Mouse (Mus musculus) erythroblast, adult 5-6 weeks (primary cell): ENCODE measurements around the gene Grip2. TPM values are rescaled to one million over a fixed set of nuclear protein-coding genes. Genes with fewer than 3 reads are reported as not detected.

Experiments
- ATAC-seq: replicated peaks from 2 replicates; pipeline ENCODE4 v1.8.0; 2016; ENCODE audit warnings: moderate number of reproducible peaks, mild to moderate bottlenecking, moderate TSS enrichment, inconsistent platforms; ENCODE audit not compliant: poor library complexity, low FRiP score, severe bottlenecking
- total RNA-seq, 2 experiments: library from RNA; stranded (forward) in 1 of 2; stranded (reverse) in 1 of 2; fragments of 150-400 nt in 1 of 2; fragments of 200-764, 138-1000 nt in 1 of 2; gene quantifications; 2 replicates each; pipeline versions ENCODE4 v1.2.3 to v1.2.4; 2015 to 2017; ENCODE audit warnings: low replicate concordance in 2 of 2

Grip2 gene
- total RNA-seq (2015; ENCODE audit: low replicate concordance) (not detected in 2 replicates), total RNA-seq (2017; ENCODE audit: low replicate concordance) (not detected in 2 replicates)

DNA sequence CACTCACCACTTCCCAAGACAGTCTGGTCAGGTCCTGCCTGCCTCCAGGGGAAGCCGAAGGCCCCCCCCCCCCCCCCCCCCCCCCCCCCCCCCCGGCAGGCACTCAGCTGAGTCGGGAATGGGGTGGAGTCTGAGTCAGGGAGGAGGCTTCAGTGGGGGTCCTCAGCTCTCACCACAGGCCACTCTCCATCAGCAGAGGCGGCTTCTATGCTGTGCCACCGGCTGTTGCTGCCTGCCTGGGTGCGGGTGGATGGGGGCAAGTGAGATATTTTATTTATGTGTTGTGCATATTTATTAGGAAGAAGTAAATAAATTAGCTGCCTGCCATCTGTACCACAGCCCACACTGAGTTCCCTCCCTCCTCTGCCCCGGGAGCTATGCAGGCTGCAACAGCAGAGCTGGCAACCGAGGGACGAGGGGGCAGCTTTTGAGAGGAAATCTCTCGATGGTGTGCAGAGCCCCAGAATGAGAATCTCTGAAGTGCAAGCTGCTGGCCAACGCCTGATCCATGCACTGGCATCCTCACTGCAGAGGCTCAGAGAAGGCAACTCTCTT, at the start of gene Grip2:
TSS of gene Grip2 (minus strand) at position 235 of the 555 bp plus-strand sequence.
- no peak for ATAC-seq

DNA sequence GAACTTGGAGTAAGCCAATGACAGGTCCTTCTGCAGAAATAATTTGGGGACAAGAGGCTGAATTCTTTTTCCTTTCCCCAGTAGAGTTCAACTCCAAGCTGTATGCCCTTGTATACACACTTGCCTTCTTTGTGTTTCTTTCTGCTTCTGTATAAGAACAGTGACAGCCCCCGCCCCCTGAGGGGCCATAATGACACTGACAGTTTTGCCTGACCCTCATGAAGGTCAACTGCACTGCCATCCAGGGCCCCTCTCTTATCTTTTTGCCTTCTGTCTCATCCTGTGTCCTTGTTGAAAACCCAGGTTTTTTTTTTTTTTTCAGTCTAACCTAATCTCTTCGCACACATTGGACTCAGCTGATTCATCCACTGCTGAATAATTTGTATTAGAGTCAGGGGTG, 45.7 kb upstream of the Grip2 start:
- ATAC-seq: no peak

DNA sequence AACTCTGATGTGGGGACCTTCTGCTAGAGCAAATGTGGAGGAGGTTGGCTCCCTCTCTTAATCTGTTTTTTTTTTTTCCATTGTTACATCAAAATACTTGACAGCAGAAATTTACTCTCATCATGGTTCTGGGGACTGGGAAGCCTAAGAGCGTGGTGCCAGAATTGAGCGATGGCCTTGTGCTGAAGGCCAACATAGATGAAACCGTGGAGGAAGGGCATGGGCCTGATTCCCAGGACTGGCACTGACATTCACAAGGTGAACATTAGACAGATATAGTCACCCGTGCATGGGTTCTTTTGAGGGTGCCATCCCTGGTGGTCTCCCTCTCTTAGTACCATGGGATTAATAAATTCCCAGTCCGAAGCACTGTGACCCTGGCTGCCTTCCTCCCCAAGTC, 41.0 kb upstream of the Grip2 start:
- no peak for ATAC-seq

DNA sequence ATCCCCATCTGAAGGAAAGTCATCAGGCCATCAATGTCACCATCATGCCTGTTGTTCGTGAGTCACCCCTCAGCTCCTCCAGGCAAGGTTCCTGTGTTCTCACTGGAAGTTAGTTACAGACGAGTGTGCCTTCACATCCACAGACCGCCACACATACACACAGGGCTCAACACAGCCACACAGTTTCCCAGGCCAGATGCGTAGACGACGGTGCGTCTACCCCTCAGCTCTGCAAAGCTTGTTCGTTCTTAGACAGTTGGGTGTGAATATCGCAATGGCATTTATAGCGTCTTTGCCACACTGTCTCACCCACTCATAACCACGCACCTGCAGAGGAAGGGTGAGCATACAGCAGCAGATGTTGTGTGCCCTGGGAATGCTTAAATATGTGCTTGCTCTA, 38.6 kb upstream of the Grip2 start:
- ATAC-seq: no peak

DNA sequence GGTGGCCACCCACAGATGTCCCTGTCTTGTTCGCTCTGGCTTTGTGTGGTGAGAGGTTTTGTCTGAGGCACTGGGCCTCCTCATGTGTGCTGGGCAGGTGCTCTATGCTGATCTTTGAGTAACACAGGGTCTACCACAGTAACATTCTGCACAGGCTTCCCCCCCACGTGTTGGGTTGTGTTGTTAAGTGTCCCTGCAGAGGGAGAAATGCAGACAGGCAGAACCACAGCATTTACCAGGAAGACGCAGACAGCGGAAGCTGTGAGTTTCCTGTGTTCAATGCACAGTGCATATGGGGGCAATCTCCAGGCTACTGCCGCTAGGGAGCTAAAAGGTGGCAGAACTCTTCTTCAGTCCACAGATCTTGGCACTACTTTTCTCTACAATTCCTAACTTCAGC, 37.5 kb upstream of the Grip2 start:
- no peak for ATAC-seq

DNA sequence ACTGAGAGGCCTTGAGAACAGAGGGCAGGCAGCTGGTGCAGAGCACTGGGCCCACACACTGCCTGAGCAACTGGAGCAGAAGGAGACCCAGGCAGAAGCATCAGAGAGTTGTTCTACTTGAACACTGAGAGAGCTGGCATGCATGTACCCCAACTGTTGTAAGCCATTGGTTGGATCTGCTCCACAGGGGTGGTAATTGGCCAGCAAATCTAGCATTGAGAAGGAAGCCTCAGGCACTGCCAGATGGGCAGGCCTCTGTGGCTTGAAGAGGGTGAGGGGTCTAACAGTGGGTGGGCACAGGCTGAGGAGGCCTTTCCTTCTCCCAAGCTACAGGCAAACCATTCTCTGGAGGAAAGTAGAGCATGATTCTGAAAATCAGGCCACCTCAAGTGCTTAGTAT, 35.8 kb upstream of the Grip2 start:
- no peak for ATAC-seq

DNA sequence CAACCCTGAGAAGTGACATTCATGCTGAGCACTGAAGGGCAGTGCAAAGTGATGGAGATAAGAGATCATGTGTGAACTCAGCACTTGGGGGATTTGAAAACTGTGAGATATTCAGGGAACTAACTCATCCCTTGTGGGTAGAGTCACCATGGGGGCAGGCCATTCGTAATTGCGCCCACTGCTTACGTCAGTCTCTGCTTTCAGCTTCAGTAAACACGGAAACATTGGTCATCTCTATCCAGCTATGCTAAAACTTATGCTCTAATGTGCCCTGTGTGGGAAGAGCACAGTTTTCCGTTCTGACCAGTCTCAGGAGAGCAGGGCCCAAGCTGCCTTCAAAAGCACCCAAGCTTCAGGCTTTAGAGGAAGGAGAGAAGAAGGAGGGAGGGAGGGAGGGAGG, 31.3 kb upstream of the Grip2 start:
- ATAC-seq: no peak

DNA sequence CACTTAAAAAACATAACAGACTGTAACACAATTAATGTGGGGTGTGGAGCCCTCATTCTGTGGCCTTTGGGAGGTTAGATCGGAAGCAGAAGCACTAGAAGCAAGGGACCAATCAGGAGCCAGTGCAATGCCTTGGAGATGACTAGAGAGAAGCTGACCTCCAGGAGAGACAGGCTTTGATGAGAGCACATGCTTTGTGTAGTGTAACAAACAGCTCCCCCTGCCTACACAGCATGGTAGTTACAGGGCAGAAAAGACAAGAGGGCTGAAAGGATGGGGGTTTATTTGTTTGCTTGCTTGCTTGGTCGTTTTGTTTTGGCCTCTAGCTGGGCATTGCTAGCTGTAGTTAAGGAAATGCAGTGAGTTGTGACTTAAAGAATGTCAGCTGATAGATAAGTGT, 25.5 kb upstream of the Grip2 start:
- ATAC-seq: no peak

DNA sequence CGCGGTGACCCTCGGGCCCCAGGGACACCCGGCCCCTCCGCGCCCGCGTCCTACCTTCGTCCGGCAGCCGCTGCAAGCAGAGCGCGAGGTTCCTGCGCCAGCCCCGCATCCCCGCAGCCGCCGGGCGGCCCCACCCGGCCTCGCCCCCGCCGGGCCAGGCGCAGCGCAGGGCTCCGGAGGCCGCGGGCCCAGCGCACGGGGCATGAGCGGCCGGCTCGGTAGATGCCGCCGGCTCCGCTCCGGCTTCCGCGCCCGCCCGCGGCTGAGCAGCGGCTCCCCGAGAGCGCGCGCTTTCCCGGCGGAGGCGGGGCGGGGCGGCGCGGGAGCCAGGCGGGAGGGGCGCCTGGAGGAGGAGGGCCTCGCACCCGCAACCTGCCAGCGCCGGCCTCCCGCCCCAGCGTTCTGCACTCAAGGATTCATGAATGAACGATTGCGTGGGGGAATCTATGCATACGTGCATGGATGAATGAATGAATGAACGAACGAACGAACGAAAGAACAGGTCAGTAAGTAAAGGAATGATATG, 16.6 kb upstream of the Grip2 start:
- ATAC-seq: no peak

DNA sequence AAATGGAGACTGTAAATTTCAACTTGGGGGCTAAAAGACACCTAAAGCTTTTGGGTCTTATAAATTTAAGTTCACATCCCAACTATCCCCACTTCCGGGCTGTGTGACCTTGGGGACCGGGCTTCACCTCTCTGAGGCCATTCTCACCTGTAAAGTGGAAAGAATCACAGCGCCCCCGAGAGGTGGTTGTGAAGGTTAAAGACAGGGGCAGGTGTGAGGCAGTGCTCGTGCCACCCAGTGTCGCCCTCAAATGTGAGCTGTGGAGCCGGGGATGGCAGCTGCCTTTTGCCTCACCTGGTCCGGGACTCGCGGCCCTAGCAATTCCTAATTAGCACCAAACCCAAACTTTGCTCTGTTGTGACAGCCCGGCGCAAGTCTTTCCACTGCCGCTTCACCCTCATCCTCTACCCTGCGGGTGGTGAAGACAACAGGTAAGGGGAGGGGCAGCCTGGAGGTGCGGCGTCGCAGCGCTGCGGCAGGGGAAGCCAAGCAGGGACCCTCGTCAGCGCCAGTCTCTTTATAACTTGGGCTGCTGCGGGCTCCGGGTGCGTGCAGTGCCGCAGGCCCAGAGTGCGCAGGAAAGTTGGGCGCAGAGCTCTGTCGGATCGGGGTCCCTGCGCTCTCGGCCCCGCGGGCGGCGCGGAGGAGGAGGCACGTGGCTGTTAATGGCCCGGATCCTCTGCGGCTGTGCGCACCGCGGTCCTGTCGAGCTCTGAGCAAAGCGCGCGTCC, 16.0 kb upstream of the Grip2 start:
- no peak for ATAC-seq

DNA sequence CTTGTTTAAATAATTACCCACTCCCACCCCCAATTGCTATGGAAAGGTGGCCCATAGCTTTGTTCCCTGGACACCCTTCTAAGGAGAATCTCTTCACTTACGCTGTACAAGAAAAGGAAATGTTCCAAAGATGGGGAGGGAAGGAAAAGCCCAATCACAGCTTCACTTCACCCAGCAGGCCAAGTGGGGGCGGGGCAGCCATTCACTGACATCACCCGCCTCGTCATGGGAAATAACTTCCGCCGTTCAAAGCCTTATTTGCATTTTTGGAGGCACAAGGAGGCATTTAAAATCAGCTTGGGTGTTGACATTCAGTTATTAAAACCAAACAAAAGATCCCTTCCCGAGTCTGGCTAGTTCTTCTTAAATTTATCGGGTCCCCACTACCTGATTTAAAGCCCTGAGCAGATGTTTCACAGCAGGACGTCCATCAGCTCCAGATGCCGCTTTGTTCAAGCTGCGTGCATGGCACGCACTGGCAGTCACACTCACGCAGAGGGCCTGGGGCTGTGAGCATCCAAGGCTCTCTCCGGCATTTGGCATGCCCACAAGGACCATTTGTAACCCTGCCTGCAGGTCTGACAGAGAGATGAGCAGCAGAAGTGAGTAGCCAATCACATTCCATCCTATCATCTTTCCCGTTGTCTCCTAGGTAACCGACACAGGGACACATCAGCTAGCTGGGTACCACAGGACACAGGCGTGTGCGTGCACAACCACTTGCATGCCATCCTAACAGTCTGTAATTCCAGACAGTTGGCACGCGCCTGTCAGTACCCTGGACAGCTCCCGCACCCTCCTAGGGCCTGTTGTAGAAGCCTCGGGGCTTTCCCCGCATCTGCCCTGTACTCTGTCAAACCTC, 12.2 kb upstream of the Grip2 start:
- no peak for ATAC-seq

DNA sequence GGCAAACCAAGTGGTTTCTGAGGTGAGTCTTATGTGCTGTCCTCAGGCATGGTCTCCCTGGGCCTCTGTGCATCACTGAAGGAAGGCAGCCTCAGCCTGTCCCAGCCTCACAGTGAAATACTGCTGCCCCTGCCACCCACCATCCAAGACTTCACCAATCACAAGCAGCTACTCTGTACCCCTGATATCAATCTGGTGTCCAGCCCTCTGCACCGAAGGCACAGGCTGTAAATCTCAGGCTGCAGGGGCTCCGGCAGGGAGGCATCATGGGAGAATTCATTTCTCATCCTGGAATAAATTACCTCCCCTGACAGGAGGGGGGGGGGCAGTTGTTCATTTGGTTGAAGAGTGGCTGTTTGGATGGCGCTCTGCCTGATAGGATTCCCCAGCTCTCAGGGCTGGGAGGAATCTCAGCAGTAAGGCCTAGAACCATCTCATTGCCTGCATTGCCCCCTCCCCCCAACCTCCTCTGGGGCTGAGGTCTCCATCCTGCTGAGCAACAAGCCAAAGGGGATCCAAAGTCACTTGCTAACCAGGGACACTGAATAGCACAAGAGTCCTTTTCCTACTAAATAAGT, 5.9 kb upstream of the Grip2 start:
- no peak for ATAC-seq

DNA sequence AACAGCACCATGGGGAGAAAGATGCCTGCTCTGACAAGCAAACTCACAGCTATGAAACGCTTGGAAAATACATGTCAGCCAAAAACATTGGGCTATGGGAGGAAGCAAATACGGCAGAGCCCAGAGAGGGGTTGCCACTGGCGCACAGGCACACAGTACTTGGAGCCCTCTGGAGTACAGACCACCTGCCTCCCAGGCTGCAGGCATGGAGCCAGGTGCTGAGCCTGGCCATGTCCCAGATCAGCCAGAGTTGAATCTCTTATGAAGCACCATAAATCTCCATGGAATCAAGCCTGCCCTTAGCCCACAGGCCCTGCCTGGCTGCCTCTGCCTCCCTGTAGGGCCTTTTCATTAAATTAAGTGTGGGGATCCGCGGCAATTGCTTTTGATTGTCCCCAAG, 876 bp upstream of the Grip2 start:
- no peak for ATAC-seq

DNA sequence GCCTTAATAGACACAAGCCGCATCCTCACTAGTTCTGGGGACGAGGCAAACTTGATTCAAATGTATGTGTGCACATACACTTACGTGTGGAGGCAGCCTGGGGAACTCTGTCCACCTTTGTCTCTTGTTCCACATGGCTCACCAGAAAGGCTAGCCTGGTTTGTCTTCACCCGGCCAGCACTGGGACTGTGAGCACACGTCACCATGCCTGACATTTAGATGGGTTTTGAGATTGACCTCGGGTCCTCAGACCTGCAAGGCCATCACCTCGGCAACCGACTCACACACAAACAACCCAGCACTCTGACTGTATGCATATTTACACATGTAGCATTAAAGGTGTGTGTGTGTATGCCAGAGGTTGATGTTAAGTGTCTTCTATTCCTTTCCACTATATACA, 8.8 kb downstream of the Grip2 start:
- ATAC-seq: no peak

DNA sequence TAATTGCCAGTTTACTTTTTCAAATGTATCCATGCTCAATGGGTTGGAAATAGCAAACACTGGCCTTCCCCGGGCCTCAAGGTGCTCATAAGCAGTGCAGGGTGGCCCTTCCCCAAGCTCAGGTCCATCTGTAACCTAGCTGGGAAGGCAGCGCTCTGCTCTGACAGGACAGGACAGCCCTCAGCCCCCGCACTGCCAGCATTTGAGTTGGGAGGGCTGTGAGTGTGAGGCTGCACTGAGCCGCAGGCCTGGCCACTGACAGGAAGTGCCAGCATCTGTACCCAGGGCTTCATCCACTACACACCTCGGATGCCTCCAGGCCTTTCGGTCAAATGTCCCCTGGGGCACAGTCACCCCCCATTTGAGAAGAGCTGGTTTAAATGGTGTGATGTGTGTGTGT, 11.1 kb downstream of the Grip2 start:
- no peak for ATAC-seq

DNA sequence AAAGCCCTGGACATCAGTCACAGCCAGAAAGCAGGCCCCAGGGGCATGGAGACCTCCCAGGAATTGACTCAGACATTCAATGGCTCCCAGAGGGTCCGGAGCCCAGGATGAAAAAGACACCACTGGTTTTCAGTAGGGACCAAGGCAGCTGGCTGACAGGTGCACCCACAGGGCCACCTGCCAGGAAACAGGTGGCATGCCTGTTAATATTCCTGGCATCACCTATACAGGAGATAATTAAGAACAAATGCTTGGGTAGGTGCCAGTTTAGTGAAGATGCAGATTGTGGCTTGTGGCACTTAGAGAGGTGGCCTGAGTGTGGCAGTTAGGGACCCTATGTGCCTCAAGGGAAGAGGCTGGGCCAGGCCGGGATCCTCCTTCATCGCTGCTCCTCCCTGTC, 13.4 kb downstream of the Grip2 start:
- ATAC-seq: no peak

DNA sequence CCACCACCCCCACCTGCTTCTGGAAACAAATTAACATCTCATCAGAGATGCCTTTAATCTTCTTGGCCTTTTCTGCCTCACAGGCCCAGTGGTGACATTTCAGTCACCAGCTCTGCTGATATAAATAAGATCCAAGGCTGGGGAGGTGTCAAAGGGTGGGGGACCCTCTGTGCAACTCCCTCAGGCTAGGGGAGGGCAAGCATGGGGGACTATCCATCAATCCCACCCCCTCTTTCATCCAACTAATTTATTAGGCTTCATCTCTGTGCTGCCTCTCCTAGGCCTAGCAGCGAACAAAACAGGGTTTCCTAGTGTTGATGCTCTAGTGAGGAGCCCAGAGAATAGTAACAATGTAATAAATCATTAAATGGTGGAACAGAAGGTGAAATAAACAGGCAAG, 17.0 kb downstream of the Grip2 start:
- ATAC-seq: no peak

DNA sequence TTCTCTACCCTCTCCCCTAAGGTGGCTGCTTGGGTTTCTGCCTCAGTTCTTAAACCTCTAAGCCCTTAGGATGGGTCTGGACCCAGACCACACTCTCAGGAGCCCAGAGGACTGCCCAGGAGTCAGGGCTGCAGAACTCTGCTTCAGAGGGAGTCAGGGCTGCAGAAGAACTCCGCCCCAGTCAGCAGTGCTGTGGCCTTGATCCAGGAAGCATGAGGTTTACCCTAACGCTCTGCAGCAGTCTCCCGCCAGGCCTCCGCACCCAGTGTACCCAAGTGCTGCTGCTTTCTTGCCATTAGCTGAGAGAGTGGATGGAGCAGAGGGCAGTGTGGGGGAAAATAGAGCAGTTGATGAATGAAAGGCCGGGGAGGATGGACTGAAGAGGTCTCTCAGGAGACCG, 19.0 kb downstream of the Grip2 start:
- ATAC-seq: no peak

DNA sequence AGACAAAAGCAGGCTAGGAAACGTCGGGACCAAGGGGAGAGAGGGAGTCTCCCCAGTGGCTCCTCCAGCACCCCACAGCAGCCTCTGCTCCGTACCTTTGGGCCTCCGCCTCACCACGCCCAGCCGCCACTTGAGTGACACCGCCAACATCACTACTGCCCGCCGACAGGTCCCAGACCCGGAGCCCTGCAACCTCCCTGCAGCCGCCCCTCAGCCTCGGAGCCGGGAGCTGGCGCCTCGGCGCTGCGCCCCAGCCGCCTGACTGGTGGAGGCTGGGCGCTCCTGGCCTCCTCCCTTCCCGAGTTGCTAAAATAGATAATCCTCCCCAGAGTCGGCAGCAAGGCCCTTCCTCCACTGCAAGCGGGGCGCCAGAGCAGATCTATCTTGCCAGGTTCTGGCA, 19.9 kb downstream of the Grip2 start:
- ATAC-seq: no peak

DNA sequence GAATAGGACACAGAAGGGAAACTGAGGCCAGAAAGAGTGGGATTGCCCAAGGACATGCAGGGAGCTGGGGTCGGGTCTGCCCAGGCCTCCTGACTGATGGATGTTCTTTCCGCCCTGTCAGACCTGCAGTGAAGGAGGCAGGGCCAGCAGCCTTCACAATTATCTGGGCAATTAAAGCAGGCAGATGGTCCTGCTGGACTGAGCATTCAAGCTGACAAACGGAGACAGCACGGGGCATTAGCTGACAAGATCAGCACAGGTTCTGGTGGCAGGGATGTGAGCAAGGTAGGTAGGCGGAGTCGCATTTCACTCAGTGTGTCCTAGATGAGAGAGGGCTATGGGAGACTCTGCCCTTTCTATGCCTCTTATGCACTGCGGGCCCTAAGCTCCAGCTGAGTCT, 22.9 kb downstream of the Grip2 start:
- no peak for ATAC-seq
